Mouse (Mus musculus) bone marrow, adult 2 months (tissue): ENCODE data around the gene Cenpu.

ENCODE experiments used
- CTCF ChIP-seq: fragments of 200-500 bp; IDR thresholded peaks from 2 replicates; pipeline ENCODE4 v1.5.1; 2011; ENCODE audit warnings: low read length, control low read depth; ENCODE audit not compliant: control insufficient read depth, insufficient read depth
- POLR2A ChIP-seq: fragments of 200-500 bp; IDR thresholded peaks from 2 replicates; pipeline ENCODE4 v1.6.1; 2011; ENCODE audit warnings: low read depth, mild to moderate bottlenecking, control low read depth, low read length, borderline replicate concordance; ENCODE audit not compliant: control insufficient read depth

DNA sequence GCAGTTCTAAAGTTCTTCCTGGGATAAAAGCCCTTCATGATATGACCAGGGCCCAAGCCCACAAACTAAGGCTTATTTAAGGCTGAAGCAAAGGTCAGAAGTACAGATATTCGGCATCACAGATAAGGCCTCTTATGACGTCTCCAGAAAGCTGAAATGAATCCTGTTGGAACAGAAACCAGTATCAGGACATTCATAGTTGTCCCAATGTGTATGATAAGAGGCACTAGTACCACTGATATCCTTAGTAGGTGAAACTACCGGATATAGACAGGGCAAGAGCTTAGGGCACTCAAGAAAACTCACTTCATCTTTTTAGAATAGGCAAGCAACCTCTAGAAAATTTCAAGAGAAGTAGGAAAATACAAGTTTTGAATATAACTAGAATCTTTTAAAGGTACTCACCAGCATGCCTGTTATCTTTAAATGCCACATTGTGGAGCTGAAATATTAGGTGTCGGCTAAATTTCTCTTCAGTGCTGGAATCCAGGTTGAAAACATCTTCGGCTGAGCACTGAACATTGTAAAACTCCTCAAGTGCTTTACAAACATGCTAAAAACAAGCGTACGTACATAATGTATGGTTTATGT, 47.6 kb downstream of the Cenpu start:
- no peak for TF ChIP-seq CTCF
- no peak for TF ChIP-seq POLR2A
